Mouse (Mus musculus) B cell, adult 2 months (primary cell): ENCODE results near the gene Synj1.

Experiments used
- DNase-seq, 2 experiments: peaks; one replicate each; pipeline ENCODE4 v3.0.0; 2022

The Synj1 gene

GRCm38 (mm10) chr16:91009942-91010529 is 1.1 kb downstream of the Synj1 start:
- peak; percentile 21 to 25 for DNase-seq

GRCm38 (mm10) chr16:91004915-91005538 is 6.1 kb downstream of the Synj1 start:
- DNase-seq = no peak

- peak; percentile 21 to 31 for DNase-seq
Measured at GRCm38 (mm10) chr16:91001098-91001497, 10.0 kb downstream of the Synj1 start.

- DNase-seq = peak; percentile 52 to 54
Measured at GRCm38 (mm10) chr16:90999827-91000226, 11.3 kb downstream of the Synj1 start.

- no peak for DNase-seq
Measured at GRCm38 (mm10) chr16:90997822-90998221, 13.3 kb downstream of the Synj1 start.

- DNase-seq = no peak
Measured at GRCm38 (mm10) chr16:90996327-90997243, 14.5 kb downstream of the Synj1 start.

- DNase-seq = peak; percentile 11 to 12
Measured at GRCm38 (mm10) chr16:90995498-90995897, 15.6 kb downstream of the Synj1 start.

- DNase-seq = no peak
Measured at GRCm38 (mm10) chr16:90995023-90995422, 16.1 kb downstream of the Synj1 start.

- DNase-seq = no peak
Measured at GRCm38 (mm10) chr16:90989162-90989561, 21.9 kb downstream of the Synj1 start.

- no peak for DNase-seq
Measured at GRCm38 (mm10) chr16:90988665-90989064, 22.4 kb downstream of the Synj1 start.

GRCm38 (mm10) chr16:90988039-90988438 is 23.1 kb downstream of the Synj1 start:
- DNase-seq = no peak

GRCm38 (mm10) chr16:90971004-90971403 is 40.1 kb downstream of the Synj1 start:
- DNase-seq = no peak

- no peak for DNase-seq
Measured at GRCm38 (mm10) chr16:90966241-90966640, 44.9 kb downstream of the Synj1 start.

- DNase-seq = no peak
Measured at GRCm38 (mm10) chr16:90964302-90964701, 46.8 kb downstream of the Synj1 start.

GRCm38 (mm10) chr16:90963866-90964265 is 47.2 kb downstream of the Synj1 start:
- no peak for DNase-seq

GRCm38 (mm10) chr16:90963231-90963630 is 47.9 kb downstream of the Synj1 start:
- DNase-seq = no peak

- DNase-seq = no peak
Measured at GRCm38 (mm10) chr16:90958301-90959085, 52.6 kb downstream of the Synj1 start.

GRCm38 (mm10) chr16:90955494-90955893 is 55.6 kb downstream of the Synj1 start:
- DNase-seq = no peak

GRCm38 (mm10) chr16:90953770-90954169 is 57.3 kb downstream of the Synj1 start:
- DNase-seq = no peak

GRCm38 (mm10) chr16:90953147-90953546 is 58.0 kb downstream of the Synj1 start:
- DNase-seq = no peak

- DNase-seq = no peak
Measured at GRCm38 (mm10) chr16:90950354-90950963, 60.6 kb downstream of the Synj1 start.

GRCm38 (mm10) chr16:90946977-90947376 is 64.1 kb downstream of the Synj1 start:
- DNase-seq = no peak
